Mouse (Mus musculus): Measurements from ENCODE around the gene Use1. TPM values are rescaled to one million over a fixed set of nuclear protein-coding genes. Genes with fewer than 3 reads are reported as not detected.

The Use1 gene
- total and polyA plus RNA-seq, 3 experiments, result 34.5 to 151 (median 70.8) TPM

DNA sequence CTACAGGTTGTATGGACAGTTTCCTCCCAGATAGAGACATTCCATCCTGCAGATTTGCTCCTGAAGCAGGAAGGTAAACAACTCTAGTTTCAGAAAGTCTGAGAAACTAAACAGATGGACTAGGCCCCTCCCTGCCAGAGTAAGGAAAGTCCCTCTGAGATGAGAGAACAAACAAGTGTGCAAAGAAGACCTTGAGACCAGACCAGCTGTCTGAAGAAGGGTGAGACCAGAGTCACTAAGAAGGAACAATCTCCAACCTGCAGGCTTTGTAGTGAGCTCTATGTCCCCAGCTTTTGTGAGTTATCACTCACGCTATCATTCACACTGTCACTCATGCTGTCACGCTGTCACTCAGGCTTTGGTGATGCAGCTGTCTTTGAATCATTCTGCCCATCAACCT is 25.0 kb downstream of the Use1 start:
- TF ChIP-seq TAL1 (conservative IDR thresholded peaks at IDR 0.05; ENCODE audit: low read depth, low read length) (no peak), POLR2AphosphoS5 (IDR thresholded peaks at IDR 0.05; ENCODE audit: insufficient replicate concordance, low read depth, low read length) (no peak), CTCF (IDR thresholded peaks at IDR 0.05; ENCODE audit: low read depth, low read length) (no peak)
- H3K9me3 ChIP-seq (replicated peaks), result no peaks in the 10 kb centered on the region
- peaks cover 21% of the 10 kb centered on the region for H3K27me3 ChIP-seq (ENCODE audit: insufficient read depth, low read length)
- DNase-seq (ENCODE audit: low spot score) (no peak), ATAC-seq (ENCODE audit: extremely low read depth, insufficient number of reproducible peaks, low FRiP score, poor library complexity, severe bottlenecking) (no peak)
- no peaks in the 10 kb centered on the region for H3K36me3 ChIP-seq (replicated peaks)
- H3K4me3 ChIP-seq (ENCODE audit: low read depth, low read length), result no peak overlapping the region
- peaks cover 36% of the 10 kb centered on the region for H3K4me1 ChIP-seq (ENCODE audit: insufficient read depth, low read depth, low read length)

DNA sequence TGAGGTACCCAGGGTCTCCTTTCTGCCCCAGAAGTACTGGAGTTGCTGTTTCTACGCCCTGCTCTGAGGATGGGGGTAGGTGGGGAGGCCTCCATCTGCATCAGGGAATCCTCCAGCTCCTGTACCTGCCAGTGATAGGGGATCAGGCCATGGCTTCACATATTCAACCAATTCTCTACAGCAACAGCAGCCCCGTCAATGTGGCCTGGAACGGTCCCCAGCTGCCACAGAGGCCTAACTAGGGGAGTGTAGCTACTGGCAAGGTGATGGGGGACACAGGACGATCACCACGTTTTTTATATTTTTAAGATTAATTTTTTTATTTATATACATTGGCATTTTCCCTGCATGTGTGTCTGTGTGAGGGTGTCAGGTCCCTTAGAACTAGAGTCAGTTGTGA is 25.7 kb downstream of the Use1 start:
- peaks cover 40% of the 10 kb centered on the region for H3K4me1 ChIP-seq (ENCODE audit: insufficient read depth, low read depth, low read length)
- H3K36me3 ChIP-seq (replicated peaks), result no peaks in the 10 kb centered on the region
- DNase-seq (ENCODE audit: low spot score), result no peak
- no peak overlapping the region for H3K4me3 ChIP-seq (ENCODE audit: low read depth, low read length)
- peaks cover 16% of the 10 kb centered on the region for H3K27me3 ChIP-seq (ENCODE audit: insufficient read depth, low read length)
- no peaks in the 10 kb centered on the region for H3K9me3 ChIP-seq (replicated peaks)
- no peak for ATAC-seq (ENCODE audit: extremely low read depth, insufficient number of reproducible peaks, low FRiP score, poor library complexity, severe bottlenecking)
- TF ChIP-seq CTCF (IDR thresholded peaks at IDR 0.05; ENCODE audit: low read depth, low read length) (no peak), GATA2 (IDR thresholded peaks at IDR 0.05; ENCODE audit: borderline replicate concordance, low read depth, low read length) (no peak), GATA1 (IDR thresholded peaks at IDR 0.05; ENCODE audit: borderline replicate concordance, low read length) (no peak), POLR2AphosphoS5 (IDR thresholded peaks at IDR 0.05; ENCODE audit: insufficient replicate concordance, low read depth, low read length) (no peak), TAL1 (conservative IDR thresholded peaks at IDR 0.05; ENCODE audit: low read depth, low read length) (no peak)

DNA sequence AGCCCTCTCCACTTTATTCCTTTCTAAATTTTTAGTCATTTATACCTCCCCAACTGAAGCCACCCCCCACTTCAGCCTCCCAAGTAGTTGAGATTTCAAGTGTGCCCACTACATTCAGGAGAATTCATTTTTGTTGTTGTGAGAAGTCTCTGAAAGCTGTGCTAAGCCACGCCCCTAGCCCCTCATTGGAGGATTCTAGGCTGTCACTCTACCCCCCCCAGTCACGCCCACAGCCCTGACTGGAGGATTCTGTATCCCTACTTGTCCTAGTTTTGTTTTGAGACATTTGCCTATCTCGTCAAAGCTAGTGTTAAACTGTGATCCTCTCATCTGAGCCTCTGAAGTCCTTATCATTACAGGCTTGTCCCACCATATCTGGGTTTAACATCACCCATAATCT is 26.2 kb downstream of the Use1 start:
- TF ChIP-seq TAL1 (conservative IDR thresholded peaks at IDR 0.05; ENCODE audit: low read depth, low read length) (no peak), GATA1 (IDR thresholded peaks at IDR 0.05; ENCODE audit: borderline replicate concordance, low read length) (no peak), GATA2 (IDR thresholded peaks at IDR 0.05; ENCODE audit: borderline replicate concordance, low read depth, low read length) (no peak), CTCF (IDR thresholded peaks at IDR 0.05; ENCODE audit: low read depth, low read length) (no peak), POLR2AphosphoS5 (IDR thresholded peaks at IDR 0.05; ENCODE audit: insufficient replicate concordance, low read depth, low read length) (no peak)
- peaks cover 45% of the 10 kb centered on the region for H3K4me1 ChIP-seq (ENCODE audit: insufficient read depth, low read depth, low read length)
- DNase-seq (ENCODE audit: low spot score) (peak; percentile 55), ATAC-seq (ENCODE audit: extremely low read depth, insufficient number of reproducible peaks, low FRiP score, poor library complexity, severe bottlenecking) (no peak; the same call in 1 of the 2 replicates)
- H3K4me3 ChIP-seq (ENCODE audit: low read depth, low read length), result peak overlapping the region; percentile 47; the same call in 1 of the 2 replicates
- no peaks in the 10 kb centered on the region for H3K9me3 ChIP-seq (replicated peaks)
- peaks cover 4% of the 10 kb centered on the region for H3K36me3 ChIP-seq (replicated peaks)
- peaks cover 13% of the 10 kb centered on the region for H3K27me3 ChIP-seq (ENCODE audit: insufficient read depth, low read length)

DNA sequence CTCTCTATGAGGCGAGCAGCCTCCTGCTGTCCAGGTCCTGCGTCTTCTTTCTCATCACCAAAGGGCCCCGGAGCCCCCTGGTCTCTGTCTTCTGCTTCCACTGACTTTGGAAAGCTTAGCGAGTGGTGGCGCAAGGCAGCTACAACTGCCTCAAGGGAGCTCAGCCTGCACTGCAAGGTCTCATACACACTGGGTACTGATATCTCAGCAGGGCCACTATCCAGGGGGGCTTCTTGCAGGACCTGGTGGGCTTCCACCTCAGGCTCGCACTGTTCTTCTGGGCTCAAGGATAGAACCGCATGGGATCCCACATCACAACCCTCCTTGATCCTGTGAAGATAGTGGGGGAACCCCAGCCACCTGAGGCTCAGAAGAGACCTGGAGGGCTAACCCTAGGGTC is 27.8 kb downstream of the Use1 start:
- H3K36me3 ChIP-seq (replicated peaks), result peaks cover 17% of the 10 kb centered on the region
- no peak for TF ChIP-seq GATA1 (IDR thresholded peaks at IDR 0.05; ENCODE audit: borderline replicate concordance, low read length)
- TF ChIP-seq CTCF (IDR thresholded peaks at IDR 0.05; ENCODE audit: low read depth, low read length), result no peak
- no peak for TF ChIP-seq POLR2AphosphoS5 (IDR thresholded peaks at IDR 0.05; ENCODE audit: insufficient replicate concordance, low read depth, low read length)
- TF ChIP-seq GATA2 (IDR thresholded peaks at IDR 0.05; ENCODE audit: borderline replicate concordance, low read depth, low read length), result no peak
- no peak for TF ChIP-seq TAL1 (conservative IDR thresholded peaks at IDR 0.05; ENCODE audit: low read depth, low read length)
- no peaks in the 10 kb centered on the region for H3K9me3 ChIP-seq (replicated peaks)
- no peak overlapping the region for H3K4me3 ChIP-seq (ENCODE audit: low read depth, low read length)
- DNase-seq (ENCODE audit: low spot score) (no peak), ATAC-seq (ENCODE audit: extremely low read depth, insufficient number of reproducible peaks, low FRiP score, poor library complexity, severe bottlenecking) (no peak)
- peaks cover 54% of the 10 kb centered on the region for H3K4me1 ChIP-seq (ENCODE audit: insufficient read depth, low read depth, low read length)
- H3K27me3 ChIP-seq (ENCODE audit: insufficient read depth, low read length), result peaks cover 7% of the 10 kb centered on the region

DNA sequence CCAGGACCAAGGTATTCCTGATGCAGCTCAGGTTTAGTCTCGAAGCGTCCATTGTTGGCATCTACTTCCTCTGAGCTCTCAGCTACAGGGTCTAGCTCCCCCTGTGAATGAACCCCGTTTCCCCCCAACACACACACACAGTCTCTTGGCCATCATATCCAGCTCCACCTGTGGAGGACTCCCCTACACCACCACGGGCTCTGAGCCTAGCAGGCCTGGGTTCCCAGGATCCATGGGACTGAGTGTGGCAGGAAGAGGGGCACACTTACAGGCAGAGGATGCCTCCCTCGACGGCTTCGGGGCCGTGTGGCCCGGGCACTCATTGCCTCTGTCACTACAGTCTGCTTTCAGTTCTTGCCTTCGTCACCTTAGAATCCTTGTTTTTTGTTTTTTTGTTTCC is 28.4 kb downstream of the Use1 start:
- Histone ChIP-seq H3K9me3 (replicated peaks) (no peaks in the 10 kb centered on the region), H3K27me3 (ENCODE audit: insufficient read depth, low read length) (peaks cover 7% of the 10 kb centered on the region), H3K4me3 (ENCODE audit: low read depth, low read length) (no peak overlapping the region), H3K36me3 (replicated peaks) (peaks cover 22% of the 10 kb centered on the region), H3K4me1 (ENCODE audit: insufficient read depth, low read depth, low read length) (peaks cover 56% of the 10 kb centered on the region)
- DNase-seq (ENCODE audit: low spot score) (no peak), ATAC-seq (ENCODE audit: extremely low read depth, insufficient number of reproducible peaks, low FRiP score, poor library complexity, severe bottlenecking) (no peak)
- no peak for TF ChIP-seq POLR2AphosphoS5 (IDR thresholded peaks at IDR 0.05; ENCODE audit: insufficient replicate concordance, low read depth, low read length)
- no peak for TF ChIP-seq TAL1 (conservative IDR thresholded peaks at IDR 0.05; ENCODE audit: low read depth, low read length)
- no peak for TF ChIP-seq GATA2 (IDR thresholded peaks at IDR 0.05; ENCODE audit: borderline replicate concordance, low read depth, low read length)
- no peak for TF ChIP-seq CTCF (IDR thresholded peaks at IDR 0.05; ENCODE audit: low read depth, low read length)
- TF ChIP-seq GATA1 (IDR thresholded peaks at IDR 0.05; ENCODE audit: borderline replicate concordance, low read length), result no peak

DNA sequence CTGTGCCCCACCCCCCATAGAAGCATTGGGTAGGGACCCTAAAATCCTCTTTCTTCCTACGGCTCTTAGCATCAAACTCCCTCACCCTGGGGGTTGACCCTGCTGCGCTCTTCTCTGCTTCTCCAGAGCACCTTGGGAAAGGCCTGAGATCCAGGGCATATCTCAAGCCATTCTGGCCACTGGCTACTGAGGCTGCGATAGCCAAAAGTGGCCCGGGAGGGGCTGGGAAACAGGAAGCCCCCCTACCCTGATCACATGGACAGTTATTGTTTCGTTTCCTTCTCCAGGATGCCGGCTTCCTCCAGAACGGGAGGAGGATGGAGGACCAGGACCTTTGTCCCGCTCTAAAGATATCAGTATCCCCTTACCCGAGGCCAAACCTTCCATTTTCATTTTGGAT is 29.0 kb downstream of the Use1 start, which contains the start of gene Ushbp1:
Ushbp1 (minus strand) TSS at position 174 of the 400 bp plus-strand sequence.
- H3K36me3 ChIP-seq (replicated peaks), result peaks cover 26% of the 10 kb centered on the region
- H3K4me1 ChIP-seq (ENCODE audit: insufficient read depth, low read depth, low read length), result peaks cover 56% of the 10 kb centered on the region
- no peak for DNase-seq (ENCODE audit: low spot score)
- TF ChIP-seq GATA1 (IDR thresholded peaks at IDR 0.05; ENCODE audit: borderline replicate concordance, low read length), result no peak
- TF ChIP-seq CTCF (IDR thresholded peaks at IDR 0.05; ENCODE audit: low read depth, low read length), result no peak
- no peak for TF ChIP-seq POLR2AphosphoS5 (IDR thresholded peaks at IDR 0.05; ENCODE audit: insufficient replicate concordance, low read depth, low read length)
- peak within 1 kb of the TSS; percentile 78 for H3K4me3 ChIP-seq (ENCODE audit: low read depth, low read length)
- ATAC-seq (ENCODE audit: extremely low read depth, insufficient number of reproducible peaks, low FRiP score, poor library complexity, severe bottlenecking), result no peak
- H3K9me3 ChIP-seq (replicated peaks), result no peaks in the 10 kb centered on the region
- H3K27me3 ChIP-seq (ENCODE audit: insufficient read depth, low read length), result peaks cover 4% of the 10 kb centered on the region
